Mouse (Mus musculus) CH12.LX (cell line): ENCODE results near the gene Ccdc155. TPM values are rescaled to one million over a fixed set of nuclear protein-coding genes. Genes with fewer than 3 reads are reported as not detected.

Source experiments
- DNase-seq: peaks from one replicate; pipeline ENCODE4 v3.0.0-alpha.2; 2013; ENCODE audit errors: extremely low read depth
- H3K27ac ChIP-seq: 2 replicates; pipeline ENCODE4 v1.5.1; 2012; ENCODE audit warnings: low read depth, mild to moderate bottlenecking, control low read depth, moderate library complexity; ENCODE audit not compliant: insufficient read depth
- H3K27me3 ChIP-seq: replicated peaks from 2 replicates; pipeline ENCODE3; 2012; ENCODE audit warnings: inconsistent platforms
- H3K36me3 ChIP-seq, 2 experiments: replicated peaks in 1 of 2; 2 replicates each; pipeline versions ENCODE3 to v1.6.1; 2012; ENCODE audit warnings: inconsistent platforms in 1 of 2, low read length in 1 of 2, mild to moderate bottlenecking in 1 of 2, mixed read lengths in 1 of 2, moderate library complexity in 1 of 2; ENCODE audit not compliant: control insufficient read depth in 1 of 2, insufficient read depth in 1 of 2
- H3K4me1 ChIP-seq, 2 experiments: 2 replicates each; pipeline ENCODE4 v1.6.1; 2012; ENCODE audit warnings: inconsistent platforms in 1 of 2, moderate library complexity in 1 of 2; ENCODE audit not compliant: insufficient read depth in 2 of 2, control insufficient read depth in 1 of 2
- H3K4me2 ChIP-seq: 2 replicates; pipeline ENCODE4 v1.6.1; 2012; ENCODE audit warnings: low read depth, mild to moderate bottlenecking, control low read depth; ENCODE audit not compliant: poor library complexity, insufficient read depth, severe bottlenecking
- H3K4me3 ChIP-seq, 3 experiments: fragments of 150-350 bp in 1 of 3; sonication (generic) in 1 of 3; replicated peaks in 1 of 3; 2 replicates each; pipeline versions ENCODE3 to v1.5.1; 2011 to 2012; ENCODE audit warnings: low read depth in 2 of 3, low read length in 2 of 3, mild to moderate bottlenecking in 2 of 3, moderate library complexity in 2 of 3, control low read depth in 1 of 3, improper control_type of control experiment in 1 of 3, inconsistent platforms in 1 of 3, mixed read lengths in 1 of 3; ENCODE audit not compliant: poor library complexity in 1 of 3
- H3K79me2 ChIP-seq: replicated peaks from 2 replicates; pipeline ENCODE4 v1.6.1; 2012; ENCODE audit warnings: mild to moderate bottlenecking, moderate library complexity; ENCODE audit not compliant: control insufficient read depth, poor library complexity, insufficient read depth, severe bottlenecking; ENCODE audit errors: extremely low read depth
- H3K9ac ChIP-seq: 2 replicates; pipeline ENCODE4 v1.6.1; 2012; ENCODE audit warnings: low read depth, mild to moderate bottlenecking, control low read depth, moderate library complexity; ENCODE audit not compliant: insufficient read depth
- H3K9me3 ChIP-seq: replicated peaks from 2 replicates; pipeline ENCODE3; 2012; ENCODE audit warnings: low read length, inconsistent platforms, mixed read lengths
- CHD1 ChIP-seq: IDR thresholded peaks from 2 replicates; pipeline ENCODE4 v1.6.1; 2012; ENCODE audit warnings: low read depth, low read length, improper control_type of control experiment, inconsistent platforms
- CHD2 ChIP-seq: IDR thresholded peaks from 2 replicates; pipeline ENCODE4 v1.6.1; 2011; ENCODE audit warnings: low read length, improper control_type of control experiment
- E2F4 ChIP-seq: IDR thresholded peaks from 2 replicates; pipeline ENCODE4 v1.6.1; 2011; ENCODE audit warnings: low read depth, low read length, improper control_type of control experiment; ENCODE audit not compliant: insufficient replicate concordance
- ELF1 ChIP-seq: IDR thresholded peaks from 2 replicates; pipeline ENCODE4 v1.6.1; 2014; ENCODE audit warnings: low read depth, mild to moderate bottlenecking, inconsistent platforms, low read length, improper control_type of control experiment
- GABPA ChIP-seq: IDR thresholded peaks from 2 replicates; pipeline ENCODE4 v1.6.1; 2012; ENCODE audit warnings: low read depth, low read length, improper control_type of control experiment, inconsistent platforms; ENCODE audit not compliant: insufficient replicate concordance
- KAT2A ChIP-seq: IDR thresholded peaks from 2 replicates; pipeline ENCODE4 v1.6.1; 2012; ENCODE audit warnings: low read length, improper control_type of control experiment, inconsistent platforms; ENCODE audit not compliant: insufficient replicate concordance
- MAFK ChIP-seq: IDR thresholded peaks from 2 replicates; pipeline ENCODE4 v1.6.1; 2011; ENCODE audit warnings: low read length, improper control_type of control experiment; ENCODE audit not compliant: insufficient replicate concordance
- MAX ChIP-seq: IDR thresholded peaks from 2 replicates; pipeline ENCODE4 v1.6.1; 2011; ENCODE audit warnings: low read length, improper control_type of control experiment
- MEF2A ChIP-seq: IDR thresholded peaks from 2 replicates; pipeline ENCODE4 v1.6.1; 2014; ENCODE audit warnings: low read depth, mild to moderate bottlenecking, inconsistent platforms, low read length, improper control_type of control experiment, borderline replicate concordance
- MXI1 ChIP-seq: IDR thresholded peaks from 2 replicates; pipeline ENCODE4 v1.6.1; 2011; ENCODE audit warnings: mild to moderate bottlenecking, low read depth, low read length, improper control_type of control experiment
- NELFE ChIP-seq: IDR thresholded peaks from 2 replicates; pipeline ENCODE4 v1.6.1; 2011; ENCODE audit warnings: low read depth, low read length, improper control_type of control experiment
- NRF1 ChIP-seq: IDR thresholded peaks from 2 replicates; pipeline ENCODE4 v1.6.1; 2014; ENCODE audit warnings: low read depth, mild to moderate bottlenecking, inconsistent platforms, low read length, improper control_type of control experiment, moderate library complexity
- POLR2A ChIP-seq: IDR thresholded peaks from 2 replicates; pipeline ENCODE4 v1.6.1; 2011; ENCODE audit warnings: low read depth, mild to moderate bottlenecking, improper control_type of control experiment, low read length
- POLR2AphosphoS2 ChIP-seq: IDR thresholded peaks from 2 replicates; pipeline ENCODE4 v1.6.1; 2011; ENCODE audit warnings: low read depth, low read length, improper control_type of control experiment
- RCOR1 ChIP-seq: conservative IDR thresholded peaks from 2 replicates; pipeline ENCODE4 v1.6.1; 2012; ENCODE audit warnings: low read depth, mild to moderate bottlenecking, inconsistent platforms, low read length, improper control_type of control experiment
- SIN3A ChIP-seq: IDR thresholded peaks from 2 replicates; pipeline ENCODE4 v1.6.1; 2012; ENCODE audit warnings: low read length, improper control_type of control experiment, inconsistent platforms
- SMC3 ChIP-seq: IDR thresholded peaks from 2 replicates; pipeline ENCODE4 v1.6.1; 2011; ENCODE audit warnings: low read depth, low read length, improper control_type of control experiment
- TCF12 ChIP-seq: IDR thresholded peaks from 2 replicates; pipeline ENCODE4 v1.6.1; 2014; ENCODE audit warnings: low read depth, mild to moderate bottlenecking, inconsistent platforms, low read length, improper control_type of control experiment
- ZMIZ1 ChIP-seq: IDR thresholded peaks from 2 replicates; pipeline ENCODE4 v1.6.1; 2012; ENCODE audit warnings: low read depth, mild to moderate bottlenecking, inconsistent platforms, low read length, improper control_type of control experiment
- ZNF384 ChIP-seq: IDR thresholded peaks from 2 replicates; pipeline ENCODE4 v1.6.1; 2012; ENCODE audit warnings: low read depth, low read length, improper control_type of control experiment, inconsistent platforms
- dilution Hi-C: fragments of 300-500 bp; cut with MboI; formaldehyde crosslinking; loops from 2 replicates; pipeline ENCODE4 v1.14.3; 2020; ENCODE audit warnings: low sequenced_read_pairs; ENCODE audit not compliant: extremely low pct_unique_long_range_greater_than_20kb, extremely low pct_ligation_motif_present
- in situ Hi-C: fragments of 300-500 bp; cut with MboI; formaldehyde crosslinking; loops from 3 replicates; pipeline ENCODE4 v1.14.3; 2019; ENCODE audit warnings: low sequenced_read_pairs, low pct_ligation_motif_present, low pct_unique_long_range_greater_than_20kb, mixed read lengths
- polyA plus RNA-seq: library from polyadenylated mRNA; unstranded; fragments of >175 nt; gene quantifications from 2 replicates; pipeline ENCODE4 v1.2.1, GENCODE M21; 2012; ENCODE audit warnings: low read depth; ENCODE audit not compliant: insufficient read length
- total RNA-seq, 2 experiments: library from RNA; depleted of rRNA; stranded (reverse); fragments of 300-350 nt in 1 of 2; fragments of >200 nt in 1 of 2; gene quantifications; 2 replicates each; pipeline ENCODE4 v1.2.3; 2012 to 2014

Ccdc155 gene
- total and polyA plus RNA-seq, 3 experiments: not detected

- dilution Hi-C loops: no loop called here
- H3K4me1 ChIP-seq: peaks cover 0 to 10% of the 10 kb centered on the region in 2 experiments; a peak in 2 of 4 replicates
- H3K27ac ChIP-seq: no peak overlapping the region
- H3K4me2 ChIP-seq: no peak overlapping the region
- H3K9me3 ChIP-seq: peaks cover under 1% of the 10 kb centered on the region
- no peak overlapping the region for H3K4me3 ChIP-seq
- no peak overlapping the region for H3K9ac ChIP-seq
- in situ Hi-C loops: no loop called here
- no peaks in the 10 kb centered on the region for H3K79me2 ChIP-seq
- peaks cover 96% of the 10 kb centered on the region for H3K27me3 ChIP-seq
- H3K36me3 ChIP-seq: no peaks in the 10 kb centered on the region
- TF ChIP-seq NELFE (no peak), CHD2 (no peak), E2F4 (no peak), MAFK (no peak), MEF2A (no peak), CHD1 (no peak), GABPA (no peak), KAT2A (no peak), ELF1 (no peak), MXI1 (no peak), ZNF384 (no peak), SMC3 (no peak)
- no peak for DNase-seq
Observed at GRCm38 (mm10) chr7:45183672-45184071, 21.0 kb downstream of the Ccdc155 start.

GRCm38 (mm10) chr7:45182606-45183005 is 22.1 kb downstream of the Ccdc155 start:
- H3K27me3 ChIP-seq: peaks cover 96% of the 10 kb centered on the region
- no peaks in the 10 kb centered on the region for H3K79me2 ChIP-seq
- dilution Hi-C loops: no loop called here
- TF ChIP-seq ZMIZ1 (no peak), MEF2A (no peak)
- in situ Hi-C loops: no loop called here
- H3K9ac ChIP-seq: no peak overlapping the region
- H3K36me3 ChIP-seq: no peaks in the 10 kb centered on the region
- H3K4me3 ChIP-seq: no peak overlapping the region
- no peak overlapping the region for H3K27ac ChIP-seq
- DNase-seq: no peak
- peaks cover 0 to 10% of the 10 kb centered on the region in 2 experiments; a peak in 2 of 4 replicates for H3K4me1 ChIP-seq
- peaks cover 2% of the 10 kb centered on the region for H3K9me3 ChIP-seq
- peak overlapping the region; percentile 56 for H3K4me2 ChIP-seq

- no peak overlapping the region for H3K9ac ChIP-seq
- H3K4me3 ChIP-seq: no peak overlapping the region
- H3K27me3 ChIP-seq: peaks cover 97% of the 10 kb centered on the region
Observed at GRCm38 (mm10) chr7:45182199-45182601, 22.5 kb downstream of the Ccdc155 start.

More at GRCm38 (mm10) chr7:45182199-45182601, 22.5 kb downstream of the Ccdc155 start:
- Histone ChIP-seq H3K27ac (no peak overlapping the region), H3K4me1 (peaks cover 0 to 10% of the 10 kb centered on the region in 2 experiments; a peak in 2 of 4 replicates), H3K4me2 (peak overlapping the region; percentile 56), H3K79me2 (no peaks in the 10 kb centered on the region), H3K9me3 (peaks cover 2% of the 10 kb centered on the region), H3K36me3 (no peaks in the 10 kb centered on the region)
- dilution Hi-C loops: no loop called here
- TF ChIP-seq NRF1 (peak; percentile 76), MAX (peak; percentile 78), MXI1 (peak; percentile 46; the same call in 1 of the 2 replicates), ZNF384 (no peak), MEF2A (no peak), SIN3A (peak; percentile 42; the same call in 1 of the 2 replicates), ZMIZ1 (no peak), TCF12 (peak; percentile 40; the same call in 1 of the 2 replicates), POLR2A (peak; percentile 69), NELFE (peak; percentile 33; the same call in 1 of the 2 replicates), POLR2AphosphoS2 (no peak), RCOR1 (peak; percentile 94)
- peak; percentile 93 for DNase-seq
- in situ Hi-C loops: no loop called here
